Mouse (Mus musculus) cerebellum, adult 2 months (tissue): ENCODE data around the gene Diaph3.

Experiments
- CTCF ChIP-seq: fragments of 200-500 bp; IDR thresholded peaks from 2 replicates; pipeline ENCODE4 v1.5.1; 2011; ENCODE audit warnings: low read depth, mild to moderate bottlenecking, control low read depth, low read length, moderate library complexity, borderline replicate concordance; ENCODE audit not compliant: insufficient read depth
- POLR2A ChIP-seq: fragments of 200-500 bp; IDR thresholded peaks from 2 replicates; pipeline ENCODE4 v1.6.1; 2011; ENCODE audit warnings: low read length, control low read depth, borderline replicate concordance; ENCODE audit not compliant: insufficient read depth

- TF ChIP-seq POLR2A: no peak
- no peak for TF ChIP-seq CTCF
Measured at GRCm38 (mm10) chr14:87141777-87142176, 742 bp upstream of the Diaph3 start.
